Mouse (Mus musculus) left cerebral cortex, adult 11 months (tissue): ENCODE results near the gene Pnpla5.
"Not testable (repeated sequence)": the region's sequence is repeated elsewhere in the genome, so short reads cannot be mapped to it uniquely, and the experiment has no call there.

Experiments
- DNase-seq: peaks from one replicate; pipeline ENCODE4 v3.0.0; 2022; ENCODE audit warnings: low spot score

The Pnpla5 gene

DNA sequence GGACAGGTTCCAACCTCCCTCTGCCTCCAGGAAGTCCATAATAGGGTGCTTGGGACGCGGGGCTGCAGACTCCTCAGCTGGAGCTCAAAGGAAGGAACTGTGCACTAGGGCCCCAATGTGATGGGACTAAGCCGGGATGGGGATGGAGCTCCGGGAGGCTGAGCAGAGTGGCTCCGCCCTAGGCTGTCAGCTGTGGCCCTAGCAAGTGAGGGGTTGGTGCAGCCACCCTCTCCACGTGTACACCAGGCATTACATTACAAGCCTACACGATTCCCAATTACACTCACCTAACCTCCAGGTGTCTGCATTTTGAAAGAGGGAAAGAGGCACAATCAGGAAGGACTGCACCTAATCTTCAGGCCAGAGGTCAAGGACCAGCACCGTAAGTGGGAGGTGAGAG lies at the start of gene Pnpla5:
Gene Pnpla5, minus strand, starts transcription at position 101 of the 400 bp plus-strand sequence.
- DNase-seq = no peak

GRCm38 (mm10) chr15:84171166-84171565 lies 48.2 kb upstream of the Pnpla5 start:
- DNase-seq = no peak

GRCm38 (mm10) chr15:84169511-84169910 lies 46.5 kb upstream of the Pnpla5 start:
- DNase-seq = no peak

- DNase-seq = no peak
Measured at GRCm38 (mm10) chr15:84168170-84169161, 45.5 kb upstream of the Pnpla5 start.

DNA sequence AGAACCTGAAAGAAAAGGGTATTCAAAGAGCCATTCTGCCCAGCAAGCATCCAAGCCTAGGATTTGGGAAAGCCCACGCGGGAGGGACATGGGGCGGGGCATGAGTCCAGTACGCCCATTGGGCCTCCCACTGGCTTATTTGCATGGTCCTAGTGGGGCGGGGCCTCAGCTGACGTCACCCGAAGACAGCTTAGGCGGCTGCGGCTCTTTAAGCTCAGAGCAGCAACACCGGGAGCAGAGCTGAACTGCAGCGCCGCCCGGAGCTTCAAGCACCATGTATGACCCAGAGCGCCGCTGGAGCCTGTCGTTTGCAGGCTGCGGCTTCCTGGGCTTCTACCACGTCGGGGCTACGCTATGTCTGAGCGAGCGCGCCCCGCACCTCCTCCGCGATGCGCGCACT lies 44.6 kb upstream of the Pnpla5 start, which contains the start of gene Pnpla3:
Gene Pnpla3, plus strand, starts transcription at position 238 of the 400 bp plus-strand sequence.
- DNase-seq = peak; percentile 95

- DNase-seq = no peak
Measured at GRCm38 (mm10) chr15:84166818-84167217, 43.8 kb upstream of the Pnpla5 start.

- no peak for DNase-seq
Measured at GRCm38 (mm10) chr15:84161871-84162270, 38.9 kb upstream of the Pnpla5 start.

GRCm38 (mm10) chr15:84157530-84157929 lies 34.6 kb upstream of the Pnpla5 start:
- DNase-seq = not testable (repeated sequence)

DNA sequence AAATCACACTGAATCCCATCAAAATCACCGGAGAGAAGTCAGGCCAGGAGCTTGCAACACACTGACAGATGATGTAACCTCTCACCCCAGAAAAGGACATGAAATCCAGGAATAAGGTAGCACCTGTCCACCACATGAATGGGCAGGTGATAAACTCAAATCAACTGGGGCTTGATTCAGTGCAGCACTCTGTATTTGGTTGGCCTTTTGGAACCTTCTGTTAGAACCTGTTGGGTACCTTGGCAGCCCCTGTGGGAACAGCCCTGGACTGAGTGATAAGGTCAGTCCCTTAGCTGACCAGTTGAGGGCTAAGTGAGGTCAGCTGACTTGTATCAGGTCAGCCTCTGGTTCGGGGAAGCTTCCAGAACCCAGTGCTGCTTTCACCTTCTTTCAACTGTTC lies 33.2 kb upstream of the Pnpla5 start:
- no peak for DNase-seq

- DNase-seq = no peak
Measured at GRCm38 (mm10) chr15:84140929-84141328, 18.0 kb upstream of the Pnpla5 start.

GRCm38 (mm10) chr15:84140109-84140508 lies 17.1 kb upstream of the Pnpla5 start:
- no peak for DNase-seq

DNA sequence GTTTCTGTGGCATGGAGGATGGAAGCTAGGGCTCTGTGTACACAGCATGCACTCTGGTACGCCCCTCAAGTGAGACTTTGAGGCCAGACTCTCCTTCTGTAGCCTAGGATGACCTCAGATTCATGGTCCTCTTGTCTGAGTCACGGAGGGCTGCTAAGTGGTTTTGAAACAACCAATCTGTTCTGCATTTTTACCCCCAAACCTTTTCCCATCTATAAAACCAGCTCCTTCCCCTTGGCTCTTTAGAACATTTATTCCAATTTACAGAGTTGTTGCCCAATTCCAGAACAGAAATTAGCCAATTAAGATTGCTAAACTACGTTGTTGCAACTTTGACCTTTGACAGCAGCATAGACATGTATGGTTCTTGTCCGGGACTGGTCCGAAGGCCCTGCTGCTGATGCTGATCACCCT lies 16.6 kb upstream of the Pnpla5 start:
- DNase-seq = no peak

DNA sequence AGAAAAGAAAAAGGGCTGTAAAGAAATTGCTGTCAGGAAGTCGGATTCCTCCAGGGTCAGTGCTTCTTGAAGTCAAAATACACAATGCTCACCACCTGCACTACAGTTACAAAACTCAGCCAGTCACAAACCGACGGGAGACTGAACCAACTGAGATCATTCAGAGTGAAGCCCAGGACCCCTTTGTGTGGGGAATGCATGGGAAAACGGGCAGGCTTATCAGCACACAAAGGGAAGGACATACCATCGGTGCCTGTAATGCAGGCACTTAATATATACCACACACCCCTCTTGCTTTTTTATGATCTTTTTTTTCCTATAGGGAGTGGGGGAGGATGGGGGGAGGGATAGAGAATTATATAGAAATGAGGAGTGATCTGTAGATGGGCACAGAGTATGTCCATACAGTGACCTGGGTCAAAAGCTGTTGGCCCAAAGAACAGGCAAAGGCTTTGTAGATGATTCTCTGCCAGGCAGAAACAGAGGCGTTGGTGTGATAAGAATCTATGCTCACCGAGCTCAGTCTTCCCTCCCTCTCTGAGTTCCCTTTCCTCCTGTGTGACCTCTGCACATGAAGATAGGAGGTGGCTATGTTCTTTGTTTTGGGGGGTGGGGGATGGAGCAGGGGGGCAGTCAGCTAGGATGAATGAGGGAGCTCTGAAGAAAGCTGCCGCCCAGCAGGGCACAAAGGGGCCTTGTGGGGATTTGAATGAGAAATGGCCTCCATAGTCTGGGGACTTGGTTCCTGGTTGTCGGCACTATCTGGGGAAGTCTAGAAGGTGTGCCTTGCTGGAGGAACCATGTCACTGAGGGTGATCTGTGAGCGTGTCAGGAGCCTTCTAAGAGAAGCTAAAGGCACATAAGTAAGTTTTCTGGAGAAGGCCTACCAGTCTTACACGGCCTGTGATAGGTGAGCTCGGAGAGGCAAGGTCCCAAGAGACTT lies 13.8 kb upstream of the Pnpla5 start:
- DNase-seq = no peak

DNA sequence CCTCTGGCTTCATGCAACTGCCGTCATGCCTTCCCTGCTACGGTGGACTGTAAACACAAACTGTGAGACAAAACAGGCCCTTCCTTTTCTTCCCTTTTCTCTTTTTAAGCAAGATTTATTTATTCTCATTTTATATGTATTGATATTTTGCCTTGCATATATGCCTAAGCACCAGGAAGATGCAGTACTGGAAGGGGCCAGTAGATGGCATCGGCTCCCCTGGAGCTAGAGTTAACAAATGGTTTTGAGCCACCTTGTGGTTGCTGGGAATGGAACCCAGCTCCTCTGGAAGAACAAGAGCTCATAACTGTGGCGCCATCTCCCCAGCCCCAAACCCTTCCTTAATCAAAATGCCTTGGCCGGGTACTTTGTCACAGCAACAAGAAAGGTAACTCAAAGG lies 12.5 kb upstream of the Pnpla5 start:
- DNase-seq = no peak

- no peak for DNase-seq
Measured at GRCm38 (mm10) chr15:84133440-84133839, 10.5 kb upstream of the Pnpla5 start.

GRCm38 (mm10) chr15:84131971-84132370 lies 9.0 kb upstream of the Pnpla5 start:
- DNase-seq = no peak

- DNase-seq = no peak
Measured at GRCm38 (mm10) chr15:84131096-84131786, 8.3 kb upstream of the Pnpla5 start.

DNA sequence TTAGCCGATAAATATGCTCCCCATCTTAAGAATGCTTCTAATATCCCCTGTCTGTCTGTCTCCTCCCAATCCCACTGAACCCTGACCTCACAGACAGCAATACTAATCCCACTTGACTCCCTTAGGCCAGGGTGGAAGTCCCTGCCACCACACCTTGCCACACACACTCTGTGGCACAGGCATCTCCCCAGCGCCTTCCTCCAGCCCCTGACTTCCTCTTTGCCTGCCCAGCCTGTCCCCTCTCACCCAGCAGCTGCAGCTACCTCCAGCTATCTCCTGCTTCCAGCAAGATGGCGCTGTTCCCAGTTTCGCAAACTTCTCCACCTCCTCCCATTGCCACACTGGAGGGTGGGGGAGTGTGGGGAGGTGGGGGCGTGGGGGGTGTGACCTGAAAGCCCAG lies 3.9 kb upstream of the Pnpla5 start:
- DNase-seq = no peak

DNA sequence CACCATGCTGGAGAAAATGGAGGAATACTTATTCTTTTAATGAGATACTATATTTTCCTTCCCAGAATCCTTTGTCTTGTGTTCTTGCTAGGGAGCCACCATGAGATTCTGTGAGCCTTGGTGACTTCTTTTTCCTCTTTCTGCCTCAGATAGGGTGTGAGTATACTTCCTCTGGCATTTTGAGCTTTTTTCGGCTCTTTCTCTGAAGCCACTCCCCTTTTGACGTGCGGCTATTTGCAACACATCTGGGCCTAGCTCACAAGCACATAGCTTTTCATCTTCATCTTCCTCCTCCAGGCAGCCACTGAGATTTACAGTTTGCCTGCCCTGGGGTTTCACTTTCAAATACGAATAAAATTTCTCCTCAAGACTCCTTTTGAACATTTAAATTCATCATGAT lies 3.5 kb upstream of the Pnpla5 start:
- DNase-seq = no peak

- DNase-seq = no peak
Measured at GRCm38 (mm10) chr15:84124086-84124485, 1.1 kb upstream of the Pnpla5 start.

GRCm38 (mm10) chr15:84121036-84121435 lies 1.9 kb downstream of the Pnpla5 start:
- DNase-seq = no peak

- no peak for DNase-seq
Measured at GRCm38 (mm10) chr15:84120612-84121011, 2.4 kb downstream of the Pnpla5 start.
